Comparison of ENCODE assay signal across 32 mouse cellular contexts in genomic region chr7:26589077-26589476, GRCm38 (mm10). TPM values are rescaled to one million over a fixed set of nuclear protein-coding genes. Genes with fewer than 3 reads are reported as not detected.
"Had no signal": no experiment of that assay in that cellular context is flagged by ENCODE, and none has a peak within 500 bp of the region (broad histone marks: within the 10 kb centered on the region; RNA-seq: fewer than 3 reads in every experiment).

No protein-coding gene starts in this region.

- ATAC-seq: liver, embryonic 12.5 days; liver, postnatal 0 days; lung, postnatal 0 days; midbrain, embryonic 13.5 days; midbrain, embryonic 15.5 days; midbrain, embryonic 16.5 days had no signal

- H3K4me3 ChIP-seq: limb, embryonic 10.5 days; limb, embryonic 12.5 days; limb, embryonic 13.5 days; limb, embryonic 15.5 days; liver, embryonic 12.5 days; liver, embryonic 13.5 days; liver, embryonic 15.5 days; lung, embryonic 15.5 days; megakaryocyte, embryonic 14.5 days; midbrain, embryonic 10.5 days; midbrain, embryonic 12.5 days; midbrain, embryonic 13.5 days; midbrain, embryonic 15.5 days; myocyte; neural tube, embryonic 12.5 days had no signal

- H3K4me1 ChIP-seq: limb, embryonic 10.5 days; limb, embryonic 12.5 days; limb, embryonic 13.5 days; limb, embryonic 15.5 days; liver, embryonic 12.5 days; liver, embryonic 13.5 days; liver, embryonic 15.5 days; lung, embryonic 15.5 days; megakaryocyte, embryonic 14.5 days; midbrain, embryonic 10.5 days; midbrain, embryonic 12.5 days; midbrain, embryonic 13.5 days; midbrain, embryonic 15.5 days; neural tube, embryonic 12.5 days had no signal

- H3K4me2 ChIP-seq: limb, embryonic 12.5 days; limb, embryonic 13.5 days; limb, embryonic 15.5 days; liver, embryonic 11.5 days; liver, embryonic 12.5 days; liver, embryonic 13.5 days; liver, embryonic 15.5 days; lung, embryonic 14.5 days; lung, embryonic 15.5 days; midbrain, embryonic 11.5 days; midbrain, embryonic 12.5 days; midbrain, embryonic 13.5 days; midbrain, embryonic 15.5 days; neural tube, embryonic 12.5 days had no signal

- H3K9me3 ChIP-seq: limb, embryonic 10.5 days; limb, embryonic 12.5 days; limb, embryonic 13.5 days; limb, embryonic 15.5 days; liver, embryonic 12.5 days; liver, embryonic 13.5 days; liver, embryonic 15.5 days; lung, embryonic 15.5 days; midbrain, embryonic 10.5 days; midbrain, embryonic 12.5 days; midbrain, embryonic 13.5 days; midbrain, embryonic 15.5 days; neural tube, embryonic 12.5 days had no signal

- H3K27me3 ChIP-seq: limb, embryonic 12.5 days; limb, embryonic 13.5 days; limb, embryonic 15.5 days; liver, embryonic 12.5 days; liver, embryonic 13.5 days; liver, embryonic 15.5 days; lung, embryonic 15.5 days; megakaryocyte, embryonic 14.5 days; midbrain, embryonic 12.5 days; midbrain, embryonic 13.5 days; midbrain, embryonic 15.5 days; neural tube, embryonic 12.5 days had no signal

- H3K27ac ChIP-seq: limb, embryonic 10.5 days; limb, embryonic 12.5 days; limb, embryonic 13.5 days; limb, embryonic 15.5 days; liver, embryonic 12.5 days; liver, embryonic 13.5 days; liver, embryonic 14.5 days; liver, embryonic 15.5 days; lung, embryonic 15.5 days; macrophage; midbrain, embryonic 10.5 days; midbrain, embryonic 12.5 days; midbrain, embryonic 13.5 days; midbrain, embryonic 15.5 days; neural tube, embryonic 12.5 days had no signal

- H3K36me3 ChIP-seq: limb, embryonic 10.5 days; limb, embryonic 12.5 days; limb, embryonic 13.5 days; limb, embryonic 15.5 days; liver, embryonic 12.5 days; liver, embryonic 13.5 days; liver, embryonic 15.5 days; lung, embryonic 15.5 days; midbrain, embryonic 10.5 days; midbrain, embryonic 12.5 days; midbrain, embryonic 13.5 days; midbrain, embryonic 15.5 days; neural tube, embryonic 12.5 days had no signal

- H3K9ac ChIP-seq: limb, embryonic 12.5 days; limb, embryonic 13.5 days; limb, embryonic 15.5 days; liver, embryonic 12.5 days; liver, embryonic 13.5 days; liver, embryonic 14.5 days; liver, embryonic 15.5 days; liver, postnatal 0 days; lung, embryonic 14.5 days; lung, embryonic 15.5 days; midbrain, embryonic 12.5 days; midbrain, embryonic 13.5 days; midbrain, embryonic 15.5 days; neural tube, embryonic 12.5 days had no signal

RNA-seq across cellular contexts. Expression of gene Vmn1r185, which starts 29.2 kb away (rescaled TPM):
- polyA plus RNA-seq: limb, embryonic 10.5 days; limb, embryonic 11.5 days; limb, embryonic 12.5 days; limb, embryonic 13.5 days; limb, embryonic 14.5 days; limb, embryonic 15.5 days; liver, adult 2 months; liver, embryonic 11.5 days; liver, embryonic 12.5 days; liver, embryonic 13.5 days; liver, embryonic 14.5 days; liver, embryonic 15.5 days; liver, embryonic 16.5 days; liver, postnatal 0 days; lung, adult 2 months; lung, embryonic 14.5 days; lung, embryonic 15.5 days; lung, embryonic 16.5 days; lung, postnatal 0 days; macrophage; midbrain, embryonic 10.5 days; midbrain, embryonic 11.5 days; midbrain, embryonic 12.5 days; midbrain, embryonic 13.5 days; midbrain, embryonic 14.5 days; midbrain, embryonic 15.5 days; midbrain, embryonic 16.5 days; midbrain, postnatal 0 days; myocyte; neural tube, embryonic 11.5 days; neural tube, embryonic 12.5 days had no signal

RNA-seq across cellular contexts. Expression of gene Nlrp9a, which starts 54.3 kb away (rescaled TPM):
- polyA plus RNA-seq: limb, embryonic 10.5 days; limb, embryonic 11.5 days; limb, embryonic 12.5 days; limb, embryonic 13.5 days; limb, embryonic 14.5 days; limb, embryonic 15.5 days; liver, adult 2 months; liver, embryonic 11.5 days; liver, embryonic 12.5 days; liver, embryonic 13.5 days; liver, embryonic 14.5 days; liver, embryonic 15.5 days; liver, embryonic 16.5 days; liver, postnatal 0 days; lung, adult 2 months; lung, embryonic 14.5 days; lung, embryonic 15.5 days; lung, embryonic 16.5 days; lung, postnatal 0 days; macrophage; midbrain, embryonic 10.5 days; midbrain, embryonic 11.5 days; midbrain, embryonic 12.5 days; midbrain, embryonic 13.5 days; midbrain, embryonic 14.5 days; midbrain, embryonic 15.5 days; midbrain, embryonic 16.5 days; midbrain, postnatal 0 days; myocyte; neural tube, embryonic 11.5 days; neural tube, embryonic 12.5 days had no signal
